Mouse (Mus musculus) heart, embryonic 16.5 days (tissue): ENCODE measurements around the gene Adamts20. TPM values are rescaled to one million over a fixed set of nuclear protein-coding genes. Genes with fewer than 3 reads are reported as not detected.

ENCODE experiments used
- ATAC-seq: fragments of 200-750 bp; cut with Nextera tagmentation; replicated peaks from 2 replicates; pipeline ENCODE4 v1.8.0; 2017; ENCODE audit warnings: moderate number of reproducible peaks; ENCODE audit not compliant: insufficient read depth, low FRiP score; ENCODE audit errors: extremely low read depth
- H3K27ac ChIP-seq: fragments of 300-500 bp; sonication (generic); 2 replicates; pipeline ENCODE4 v1.5.1; 2014; ENCODE audit warnings: mild to moderate bottlenecking, low read length, control low read depth, moderate library complexity
- H3K27me3 ChIP-seq: fragments of 300-500 bp; sonication (generic); 2 replicates; pipeline ENCODE4 v1.6.1; 2014; ENCODE audit warnings: low read length, mixed read lengths; ENCODE audit not compliant: control insufficient read depth, insufficient read depth
- H3K36me3 ChIP-seq: fragments of 300-500 bp; sonication (generic); 2 replicates; pipeline ENCODE4 v1.6.1; 2014; ENCODE audit not compliant: control insufficient read depth, insufficient read depth
- H3K4me1 ChIP-seq: fragments of 300-500 bp; sonication (generic); 2 replicates; pipeline ENCODE4 v1.6.1; 2014; ENCODE audit warnings: low read length, mixed read lengths; ENCODE audit not compliant: control insufficient read depth, insufficient read depth
- H3K4me2 ChIP-seq: fragments of 300-500 bp; sonication (generic); 2 replicates; pipeline ENCODE4 v1.6.1; 2014; ENCODE audit warnings: low read depth, mild to moderate bottlenecking, control low read depth, low read length
- H3K4me3 ChIP-seq: fragments of 300-500 bp; sonication (generic); 2 replicates; pipeline ENCODE4 v1.5.1; 2014; ENCODE audit warnings: mild to moderate bottlenecking, control low read depth, low read length
- H3K9ac ChIP-seq: fragments of 300-500 bp; sonication (generic); 2 replicates; pipeline ENCODE4 v1.6.1; 2014; ENCODE audit warnings: low read length, control low read depth
- H3K9me3 ChIP-seq: fragments of 300-500 bp; sonication (generic); replicated peaks from 2 replicates; pipeline ENCODE4 v1.6.1; 2016; ENCODE audit warnings: low read length; ENCODE audit not compliant: control insufficient read depth
- WGBS: fragments of 180-500 bp; shearing (Covaris S2); extraction: QIAGEN DNeasy Blood & Tissue Kit; methylation state at CpG from one replicate; pipeline ENCODE4 v1.1.7; 2014; 5-methylcytosine and 5-hydroxymethylcytosine counted together
- polyA plus RNA-seq: library from polyadenylated mRNA; unstranded; fragments of >200 nt; fragmentation: Nextera tagmentation; extraction: Ambion mirVana; gene quantifications from 2 replicates; pipeline ENCODE4 v1.2.1, GENCODE M21; 2015

Adamts20 gene
- polyA plus RNA-seq, 1 experiment from 2014 or later, result 0.76 TPM

- ATAC-seq, result no peak
- Histone ChIP-seq H3K36me3 (no peaks in the 10 kb centered on the region), H3K4me3 (no peak overlapping the region), H3K9me3 (no peaks in the 10 kb centered on the region), H3K4me1 (no peaks in the 10 kb centered on the region), H3K27me3 (no peaks in the 10 kb centered on the region), H3K9ac (no peak overlapping the region), H3K27ac (no peak overlapping the region), H3K4me2 (no peak overlapping the region)
- 83% methylated on average over 8 of the region's 8 CpGs for WGBS
Observed at GRCm38 (mm10) chr15:94339011-94339410, 126.2 kb downstream of the Adamts20 start.

GRCm38 (mm10) chr15:94334586-94334985, 130.6 kb downstream of the Adamts20 start:
- Histone ChIP-seq H3K27me3 (no peaks in the 10 kb centered on the region), H3K9me3 (no peaks in the 10 kb centered on the region), H3K4me3 (no peak overlapping the region), H3K4me2 (no peak overlapping the region), H3K27ac (no peak overlapping the region), H3K36me3 (no peaks in the 10 kb centered on the region), H3K4me1 (no peaks in the 10 kb centered on the region), H3K9ac (no peak overlapping the region)
- 61% methylated on average over 10 of the region's 10 CpGs for WGBS
- no peak for ATAC-seq

- Histone ChIP-seq H3K27ac (no peak overlapping the region), H3K9me3 (no peaks in the 10 kb centered on the region), H3K36me3 (no peaks in the 10 kb centered on the region), H3K4me2 (no peak overlapping the region), H3K4me3 (no peak overlapping the region), H3K27me3 (no peaks in the 10 kb centered on the region), H3K4me1 (peaks cover 11% of the 10 kb centered on the region), H3K9ac (no peak overlapping the region)
- WGBS, result 70% methylated on average over 5 of the region's 5 CpGs
- no peak for ATAC-seq
Observed at GRCm38 (mm10) chr15:94326626-94327025, 138.6 kb downstream of the Adamts20 start.

- Histone ChIP-seq H3K36me3 (no peaks in the 10 kb centered on the region), H3K27ac (peak overlapping the region; percentile 42; the same call in 1 of the 2 replicates), H3K4me2 (peak overlapping the region; percentile 22; the same call in 1 of the 2 replicates), H3K4me3 (no peak overlapping the region), H3K27me3 (no peaks in the 10 kb centered on the region), H3K9me3 (no peaks in the 10 kb centered on the region), H3K9ac (0 out of 2 replicates have a peak overlapping the region, but pooled peaks have one; percentile 11), H3K4me1 (peaks cover 11% of the 10 kb centered on the region)
- WGBS, result 33% methylated on average over 13 of the region's 13 CpGs
- peak; percentile 84 for ATAC-seq
Observed at GRCm38 (mm10) chr15:94325509-94326181, 139.6 kb downstream of the Adamts20 start.

GRCm38 (mm10) chr15:94316171-94316570, 149.0 kb downstream of the Adamts20 start:
- H3K36me3 ChIP-seq, result no peaks in the 10 kb centered on the region
- no peak overlapping the region for H3K4me2 ChIP-seq
- no peak for ATAC-seq
- H3K9ac ChIP-seq, result no peak overlapping the region
- H3K27ac ChIP-seq, result no peak overlapping the region
- no peaks in the 10 kb centered on the region for H3K9me3 ChIP-seq
- H3K4me3 ChIP-seq, result no peak overlapping the region
- no peaks in the 10 kb centered on the region for H3K4me1 ChIP-seq
- 87% methylated on average over 3 of the region's 3 CpGs for WGBS
- no peaks in the 10 kb centered on the region for H3K27me3 ChIP-seq

GRCm38 (mm10) chr15:94309689-94310088, 155.5 kb downstream of the Adamts20 start:
- no peak overlapping the region for H3K4me2 ChIP-seq
- no peaks in the 10 kb centered on the region for H3K36me3 ChIP-seq
- no peak overlapping the region for H3K4me3 ChIP-seq
- no peak overlapping the region for H3K9ac ChIP-seq
- H3K27ac ChIP-seq, result no peak overlapping the region
- no peaks in the 10 kb centered on the region for H3K9me3 ChIP-seq
- ATAC-seq, result no peak
- 73% methylated on average over 7 of the region's 7 CpGs for WGBS
- H3K4me1 ChIP-seq, result no peaks in the 10 kb centered on the region
- H3K27me3 ChIP-seq, result no peaks in the 10 kb centered on the region

GRCm38 (mm10) chr15:94307888-94308287, 157.3 kb downstream of the Adamts20 start:
- Histone ChIP-seq H3K36me3 (no peaks in the 10 kb centered on the region), H3K27me3 (no peaks in the 10 kb centered on the region), H3K27ac (no peak overlapping the region), H3K9ac (no peak overlapping the region), H3K4me3 (no peak overlapping the region), H3K4me1 (no peaks in the 10 kb centered on the region), H3K9me3 (no peaks in the 10 kb centered on the region), H3K4me2 (no peak overlapping the region)
- no peak for ATAC-seq
- WGBS, result 61% methylated on average over 9 of the region's 9 CpGs

GRCm38 (mm10) chr15:94303151-94303550, 162.1 kb downstream of the Adamts20 start:
- no peak for ATAC-seq
- 73% methylated on average over 3 of the region's 3 CpGs for WGBS
- H3K4me1 ChIP-seq, result no peaks in the 10 kb centered on the region
- H3K4me2 ChIP-seq, result no peak overlapping the region
- H3K27ac ChIP-seq, result no peak overlapping the region
- H3K27me3 ChIP-seq, result no peaks in the 10 kb centered on the region
- H3K4me3 ChIP-seq, result no peak overlapping the region
- H3K36me3 ChIP-seq, result no peaks in the 10 kb centered on the region
- no peaks in the 10 kb centered on the region for H3K9me3 ChIP-seq
- no peak overlapping the region for H3K9ac ChIP-seq

GRCm38 (mm10) chr15:94294084-94294483, 171.1 kb downstream of the Adamts20 start:
- no peak overlapping the region for H3K4me3 ChIP-seq
- ATAC-seq, result no peak
- H3K9me3 ChIP-seq, result no peaks in the 10 kb centered on the region
- H3K4me2 ChIP-seq, result no peak overlapping the region
- H3K9ac ChIP-seq, result no peak overlapping the region
- no peaks in the 10 kb centered on the region for H3K36me3 ChIP-seq
- 56% methylated on average over 4 of the region's 4 CpGs for WGBS
- H3K27me3 ChIP-seq, result no peaks in the 10 kb centered on the region
- H3K27ac ChIP-seq, result no peak overlapping the region
- H3K4me1 ChIP-seq, result no peaks in the 10 kb centered on the region
